Mouse (Mus musculus) intestine, embryonic 15.5 days (tissue): ENCODE results near the gene Snrnp40. TPM values are rescaled to one million over a fixed set of nuclear protein-coding genes. Genes with fewer than 3 reads are reported as not detected.
A peak's percentile ranks its signal among the peaks of the same experiment; 100 is the strongest.

Experiments
- ATAC-seq: fragments of 200-750 bp; cut with Nextera tagmentation; 2 replicates; pipeline ENCODE4 v1.8.0; 2017; ENCODE audit warnings: moderate TSS enrichment, moderate library complexity
- H3K27ac ChIP-seq: fragments of 300-500 bp; sonication (generic); 2 replicates; pipeline ENCODE4 v1.5.1; 2015; ENCODE audit warnings: mild to moderate bottlenecking, inconsistent platforms
- H3K27me3 ChIP-seq: fragments of 300-500 bp; sonication (generic); replicated peaks from 2 replicates; pipeline ENCODE4 v1.6.1; 2015; ENCODE audit warnings: inconsistent platforms
- H3K36me3 ChIP-seq: fragments of 300-500 bp; sonication (generic); 2 replicates; pipeline ENCODE4 v1.6.1; 2015; ENCODE audit warnings: inconsistent platforms
- H3K4me1 ChIP-seq: fragments of 300-500 bp; sonication (generic); replicated peaks from 2 replicates; pipeline ENCODE4 v1.6.1; 2015; ENCODE audit warnings: inconsistent platforms
- H3K4me2 ChIP-seq: fragments of 300-500 bp; sonication (generic); replicated peaks from 2 replicates; pipeline ENCODE4 v1.6.1; 2015; ENCODE audit warnings: mild to moderate bottlenecking, inconsistent platforms
- H3K4me3 ChIP-seq: fragments of 300-500 bp; sonication (generic); replicated peaks from 2 replicates; pipeline ENCODE4 v1.5.1; 2015; ENCODE audit warnings: inconsistent platforms
- H3K9ac ChIP-seq: fragments of 300-500 bp; sonication (generic); 2 replicates; pipeline ENCODE4 v1.6.1; 2015; ENCODE audit warnings: inconsistent platforms
- H3K9me3 ChIP-seq: fragments of 300-500 bp; sonication (generic); 2 replicates; pipeline ENCODE4 v1.6.1; 2016; ENCODE audit warnings: inconsistent platforms
- WGBS: fragments of 180-500 bp; shearing (Covaris S2); methylation state at CpG from one replicate; pipeline ENCODE4 v1.1.7; 2015; 5-methylcytosine and 5-hydroxymethylcytosine counted together
- polyA plus RNA-seq: library from polyadenylated mRNA; unstranded; fragments of >200 nt; fragmentation: Nextera tagmentation; extraction: Ambion mirVana; gene quantifications from 2 replicates; pipeline ENCODE4 v1.2.1, GENCODE M21; 2015

Snrnp40 gene
- 132 and 139 TPM in 2 replicates for polyA plus RNA-seq

DNA sequence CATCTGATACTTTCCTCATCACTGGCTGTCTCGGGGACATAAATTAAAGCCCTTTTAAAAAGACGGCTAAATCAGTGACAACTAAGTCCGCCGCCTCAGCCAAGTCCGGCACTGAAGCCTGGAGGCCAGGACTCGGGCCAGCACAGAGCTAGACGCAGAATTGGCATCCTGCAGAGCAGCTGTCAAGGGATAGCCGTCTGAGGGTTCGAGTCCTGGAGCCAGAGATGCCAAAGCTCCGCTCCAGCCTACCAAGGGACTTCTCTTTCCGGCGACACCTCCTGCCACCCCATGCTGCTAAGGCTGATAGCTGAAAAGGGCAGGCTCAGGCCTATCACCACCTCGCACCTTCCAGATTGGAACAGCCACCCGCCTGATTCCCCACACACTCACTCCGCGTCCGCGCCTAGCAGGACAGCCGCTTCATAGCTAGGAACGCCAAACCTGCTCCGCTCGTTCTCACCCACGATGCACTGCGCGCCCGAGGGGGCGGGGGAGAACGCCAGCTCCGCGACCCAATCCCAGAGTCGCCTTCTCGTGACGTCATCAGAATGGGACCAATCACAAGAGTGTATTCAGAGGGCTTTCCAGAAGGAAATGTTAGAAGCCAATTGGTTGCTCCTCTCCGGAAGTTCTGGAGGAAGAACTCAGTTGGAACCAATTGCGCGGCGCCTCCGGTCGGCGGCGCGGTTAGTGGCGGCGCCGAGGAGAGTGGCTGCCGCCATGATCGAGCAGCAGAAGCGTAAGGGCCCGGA, at the start of gene Snrnp40, which contains the start of gene Zcchc17:
Snrnp40 (plus strand) TSS at position 647 of the 752 bp plus-strand sequence.
Zcchc17 (minus strand) TSS at position 458 of the 752 bp plus-strand sequence.
- Histone ChIP-seq H3K4me1 (peaks cover 19% of the 10 kb centered on the region), H3K4me2 (peak within 1 kb of the TSS; percentile 83), H3K9me3 (no peaks in the 10 kb centered on the region), H3K27me3 (no peaks in the 10 kb centered on the region), H3K4me3 (peak within 1 kb of the TSS; percentile 90), H3K27ac (peak within 1 kb of the TSS; percentile 81), H3K36me3 (peaks cover 14% of the 10 kb centered on the region), H3K9ac (peak within 1 kb of the TSS; percentile 97)
- under 1% methylated on average over 49 of the region's 49 CpGs for WGBS
- ATAC-seq = peak; percentile 100

DNA sequence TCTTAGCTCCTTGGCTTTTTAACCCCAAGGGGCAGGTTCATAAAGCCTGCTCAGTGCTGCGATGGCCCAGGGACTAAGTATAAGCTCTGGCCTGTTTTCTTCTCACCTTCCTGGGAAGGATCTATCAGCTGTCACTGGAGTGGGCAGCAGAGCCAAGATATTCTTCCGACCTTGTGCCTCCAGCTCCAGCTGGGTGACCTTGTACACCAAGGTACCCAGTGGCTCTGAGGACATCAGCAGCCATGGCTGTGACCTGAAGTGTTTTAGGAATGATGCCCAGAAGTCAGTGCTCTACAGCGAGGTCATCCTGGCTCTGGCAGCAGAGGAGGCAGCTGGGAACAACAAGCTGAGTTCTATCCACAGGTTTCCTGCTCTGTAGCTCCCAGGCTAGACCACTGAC, 47.4 kb upstream of the Snrnp40 start:
- no peak for ATAC-seq
- Histone ChIP-seq H3K27me3 (peaks cover 14% of the 10 kb centered on the region), H3K4me3 (no peak overlapping the region), H3K4me2 (no peak overlapping the region), H3K4me1 (peaks cover 17% of the 10 kb centered on the region), H3K9me3 (no peaks in the 10 kb centered on the region), H3K9ac (no peak overlapping the region), H3K36me3 (0 out of 2 replicates have a peak, but pooled peaks cover 4% of the 10 kb centered on the region), H3K27ac (no peak overlapping the region; the same call in 1 of the 2 replicates)
- WGBS = 79% methylated on average over 3 of the region's 3 CpGs

DNA sequence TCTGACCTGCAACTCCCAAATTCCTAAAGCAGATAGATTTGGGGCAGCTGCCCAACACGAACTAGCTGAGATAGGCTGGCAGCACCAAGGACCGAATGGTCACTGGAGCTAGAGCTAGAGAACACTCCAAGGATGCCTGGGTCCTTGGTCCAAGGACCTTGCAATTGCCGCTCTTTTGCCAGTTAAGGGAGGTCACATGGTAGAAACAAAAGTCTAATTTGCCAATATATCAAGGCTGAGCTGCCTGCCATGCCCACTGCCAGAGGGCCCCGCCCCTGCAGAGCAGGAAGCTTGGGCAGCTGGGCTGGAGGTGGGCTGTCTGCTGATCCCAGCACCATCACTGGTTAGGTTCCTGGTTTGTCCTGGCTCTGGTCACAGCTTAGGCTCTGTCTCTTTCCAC, 46.4 kb upstream of the Snrnp40 start:
- H3K4me3 ChIP-seq = no peak overlapping the region
- ATAC-seq = no peak
- H3K4me1 ChIP-seq = peaks cover 7% of the 10 kb centered on the region
- H3K27ac ChIP-seq = no peak overlapping the region
- WGBS = 86% methylated on average over 4 of the region's 4 CpGs
- no peaks in the 10 kb centered on the region for H3K9me3 ChIP-seq
- peaks cover 8% of the 10 kb centered on the region; the same call in 1 of the 2 replicates for H3K36me3 ChIP-seq
- H3K9ac ChIP-seq = no peak overlapping the region
- H3K27me3 ChIP-seq = peaks cover 10% of the 10 kb centered on the region
- H3K4me2 ChIP-seq = no peak overlapping the region

DNA sequence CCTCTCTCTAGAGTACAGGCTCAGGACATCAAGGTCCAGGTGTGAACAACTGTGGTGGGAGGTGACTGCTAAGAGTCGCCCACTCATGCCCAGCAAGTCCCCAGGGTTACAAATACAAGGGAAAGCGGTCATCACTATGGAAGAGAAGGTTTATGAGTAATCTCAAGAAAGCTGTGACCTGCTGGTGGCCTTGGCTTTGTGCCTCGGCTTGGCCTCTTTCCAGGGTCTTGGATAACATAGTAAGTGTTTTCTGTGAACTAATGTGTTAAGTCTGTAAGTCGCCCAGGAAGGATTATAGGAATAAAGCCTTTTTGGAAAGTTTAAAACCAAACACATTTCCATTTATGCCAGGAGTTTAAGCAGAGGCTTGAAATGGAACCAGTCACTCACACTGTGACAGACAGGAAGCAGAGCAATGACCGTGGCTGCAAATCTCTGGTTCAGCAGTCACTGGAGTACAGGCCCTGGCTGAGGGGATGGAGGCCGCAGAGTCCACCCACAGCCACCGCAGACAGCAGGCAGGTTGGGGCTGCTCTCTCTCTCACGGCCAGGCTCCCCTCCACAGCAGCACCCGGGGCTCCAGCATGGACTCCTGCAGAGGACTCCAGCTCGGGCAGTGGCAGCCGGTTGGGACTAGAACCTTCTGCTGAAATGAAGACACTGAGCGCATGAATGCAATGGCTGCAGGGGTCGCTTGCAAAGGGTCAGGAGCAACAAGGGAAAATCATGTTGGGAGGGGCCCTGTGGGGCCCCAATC, 44.0 kb upstream of the Snrnp40 start:
- Histone ChIP-seq H3K4me1 (no peaks in the 10 kb centered on the region), H3K4me3 (no peak overlapping the region), H3K4me2 (no peak overlapping the region), H3K9me3 (no peaks in the 10 kb centered on the region), H3K9ac (no peak overlapping the region), H3K27ac (no peak overlapping the region), H3K27me3 (no peaks in the 10 kb centered on the region), H3K36me3 (peaks cover 9% of the 10 kb centered on the region; the same call in 1 of the 2 replicates)
- WGBS = 68% methylated on average over 13 of the region's 13 CpGs
- no peak for ATAC-seq

DNA sequence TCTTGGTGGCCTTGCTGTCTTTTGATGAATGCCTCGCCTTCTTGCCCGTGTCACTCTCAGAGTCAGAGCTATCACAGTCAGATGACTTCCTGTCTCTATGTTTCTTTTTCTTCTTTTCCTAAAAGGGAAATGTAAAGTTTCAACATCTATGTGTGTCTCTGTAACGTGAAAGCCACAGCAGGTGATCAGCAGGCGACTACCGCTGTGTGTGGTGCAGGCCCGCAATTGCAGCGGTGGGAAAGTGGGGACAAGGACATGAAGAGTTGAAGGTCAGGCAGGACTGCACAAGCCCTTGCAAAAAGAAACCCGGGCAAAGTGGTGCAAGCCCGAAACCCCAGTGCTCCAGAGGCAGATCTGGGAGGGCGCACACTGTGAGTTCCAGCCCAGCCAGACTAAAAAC, 43.2 kb upstream of the Snrnp40 start:
- no peak overlapping the region for H3K27ac ChIP-seq
- H3K4me3 ChIP-seq = no peak overlapping the region
- H3K9me3 ChIP-seq = no peaks in the 10 kb centered on the region
- H3K9ac ChIP-seq = no peak overlapping the region
- WGBS = 84% methylated on average over 10 of the region's 10 CpGs
- no peaks in the 10 kb centered on the region for H3K4me1 ChIP-seq
- ATAC-seq = no peak
- no peaks in the 10 kb centered on the region for H3K27me3 ChIP-seq
- no peak overlapping the region for H3K4me2 ChIP-seq
- peaks cover 10% of the 10 kb centered on the region; the same call in 1 of the 2 replicates for H3K36me3 ChIP-seq

DNA sequence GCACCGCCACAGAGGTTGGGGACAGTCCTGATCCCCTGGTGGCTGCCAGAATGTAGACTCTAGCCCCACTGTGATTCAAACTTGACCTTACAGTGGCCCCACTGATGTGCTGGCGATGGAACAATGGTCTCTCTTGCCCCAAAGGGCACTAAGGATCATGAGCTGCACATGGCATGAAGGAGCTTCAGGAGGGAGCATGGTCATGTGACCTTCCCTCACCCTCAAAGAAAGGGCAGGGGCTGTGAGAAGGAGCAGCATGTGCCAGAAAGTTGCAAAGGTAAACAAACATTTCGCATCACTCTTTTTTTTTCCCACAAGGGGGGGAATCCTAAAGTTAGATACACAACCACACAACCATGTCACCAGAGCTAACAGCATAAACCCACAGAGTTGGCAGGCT, 41.8 kb upstream of the Snrnp40 start:
- Histone ChIP-seq H3K9me3 (no peaks in the 10 kb centered on the region), H3K36me3 (peaks cover 10% of the 10 kb centered on the region; the same call in 1 of the 2 replicates), H3K27ac (no peak overlapping the region), H3K27me3 (no peaks in the 10 kb centered on the region), H3K9ac (no peak overlapping the region), H3K4me1 (no peaks in the 10 kb centered on the region), H3K4me3 (no peak overlapping the region), H3K4me2 (no peak overlapping the region)
- no peak for ATAC-seq
- 65% methylated on average over 3 of the region's 3 CpGs for WGBS

DNA sequence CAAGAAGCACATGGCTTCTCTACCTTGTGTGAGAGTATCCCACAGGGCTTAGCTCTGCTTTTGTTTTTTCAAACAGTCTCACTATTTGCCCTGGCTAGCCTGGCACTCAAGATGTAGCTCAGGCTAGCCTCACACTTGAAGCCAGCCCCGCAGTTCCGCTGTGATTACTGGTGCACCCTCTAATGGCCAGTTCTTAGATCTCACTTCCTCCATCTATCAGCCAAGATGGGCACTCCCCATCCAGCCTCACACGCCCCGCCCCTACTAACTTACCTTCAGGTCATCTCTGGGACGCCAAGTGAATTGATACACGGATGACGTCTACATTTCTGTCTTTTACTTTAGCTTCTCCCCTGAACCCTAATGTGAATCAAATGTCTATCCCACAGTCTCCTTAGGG, 40.4 kb upstream of the Snrnp40 start:
- H3K4me3 ChIP-seq = no peak overlapping the region
- no peaks in the 10 kb centered on the region for H3K9me3 ChIP-seq
- H3K27ac ChIP-seq = no peak overlapping the region
- H3K4me1 ChIP-seq = no peaks in the 10 kb centered on the region
- no peak overlapping the region for H3K9ac ChIP-seq
- WGBS = 82% methylated on average over 7 of the region's 7 CpGs
- peaks cover 10% of the 10 kb centered on the region; the same call in 1 of the 2 replicates for H3K36me3 ChIP-seq
- no peaks in the 10 kb centered on the region for H3K27me3 ChIP-seq
- no peak overlapping the region for H3K4me2 ChIP-seq
- ATAC-seq = no peak

DNA sequence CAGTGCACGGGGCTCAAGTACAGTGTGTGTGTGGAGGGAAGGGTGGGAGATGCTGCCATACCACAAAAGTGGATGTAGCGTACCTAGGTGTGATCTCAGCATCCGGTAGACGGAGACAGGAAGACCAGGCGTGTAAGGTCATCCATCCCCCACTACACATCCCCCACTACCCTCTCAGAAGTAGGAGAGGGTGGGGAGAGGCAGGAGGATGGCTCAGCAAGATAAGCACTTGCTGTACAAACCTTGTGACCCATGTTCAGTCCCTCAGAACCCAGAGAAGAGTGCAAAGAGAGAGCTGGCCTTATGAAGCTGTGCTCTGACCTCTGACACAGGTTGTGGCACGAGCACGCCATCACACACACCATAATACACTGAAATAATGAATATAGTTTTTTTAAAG, 38.3 kb upstream of the Snrnp40 start:
- Histone ChIP-seq H3K9me3 (no peaks in the 10 kb centered on the region), H3K9ac (no peak overlapping the region), H3K27me3 (no peaks in the 10 kb centered on the region), H3K4me2 (no peak overlapping the region), H3K27ac (no peak overlapping the region), H3K36me3 (peaks cover 18% of the 10 kb centered on the region; the same call in 1 of the 2 replicates), H3K4me1 (no peaks in the 10 kb centered on the region), H3K4me3 (no peak overlapping the region)
- 94% methylated on average over 7 of the region's 7 CpGs for WGBS
- ATAC-seq = no peak

DNA sequence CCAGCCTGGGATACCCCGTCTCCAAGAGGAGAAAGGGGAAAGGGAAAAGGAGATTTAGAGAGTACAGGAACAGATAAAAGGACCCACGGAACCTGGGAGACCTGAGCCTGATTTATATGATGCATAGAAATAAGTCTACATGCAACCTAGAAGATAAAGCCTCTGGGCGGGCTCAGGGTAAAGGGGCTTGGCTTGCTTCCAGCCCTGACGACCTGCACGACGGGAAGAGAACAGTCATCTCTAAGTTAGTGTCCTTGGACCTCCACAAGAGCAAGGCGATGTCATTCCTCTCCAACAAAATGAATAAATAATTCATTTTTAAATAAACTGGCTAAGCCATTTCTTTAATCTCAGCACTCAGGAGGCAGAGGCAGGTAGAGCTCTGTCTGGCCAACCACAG, 37.4 kb upstream of the Snrnp40 start:
- no peak overlapping the region for H3K27ac ChIP-seq
- H3K4me2 ChIP-seq = no peak overlapping the region
- peaks cover 25% of the 10 kb centered on the region for H3K36me3 ChIP-seq
- H3K4me3 ChIP-seq = no peak overlapping the region
- no peaks in the 10 kb centered on the region for H3K27me3 ChIP-seq
- H3K9me3 ChIP-seq = no peaks in the 10 kb centered on the region
- ATAC-seq = no peak
- 71% methylated on average over 7 of the region's 7 CpGs for WGBS
- H3K4me1 ChIP-seq = no peaks in the 10 kb centered on the region
- H3K9ac ChIP-seq = no peak overlapping the region

DNA sequence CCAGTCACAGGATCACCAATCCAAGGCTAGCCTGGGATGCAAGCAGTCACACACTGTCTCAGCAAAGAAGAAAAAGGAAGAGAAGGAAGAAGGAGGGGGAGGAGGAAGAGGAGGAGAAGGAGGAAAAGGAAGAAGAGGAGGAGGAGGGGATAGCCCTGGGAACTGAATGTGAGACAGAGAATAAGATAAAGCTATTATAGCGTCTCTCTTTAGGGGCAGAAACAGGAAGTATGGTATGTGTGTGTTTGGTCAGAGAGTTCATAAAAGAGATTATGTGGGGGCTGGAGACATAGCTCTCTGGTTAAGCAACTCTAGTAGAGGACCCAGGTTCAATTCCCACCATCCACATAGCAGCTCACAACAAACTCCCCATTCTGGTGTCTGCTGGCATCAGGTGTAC, 36.8 kb upstream of the Snrnp40 start:
- 57% methylated on average over 1 of the region's 1 CpGs for WGBS

DNA sequence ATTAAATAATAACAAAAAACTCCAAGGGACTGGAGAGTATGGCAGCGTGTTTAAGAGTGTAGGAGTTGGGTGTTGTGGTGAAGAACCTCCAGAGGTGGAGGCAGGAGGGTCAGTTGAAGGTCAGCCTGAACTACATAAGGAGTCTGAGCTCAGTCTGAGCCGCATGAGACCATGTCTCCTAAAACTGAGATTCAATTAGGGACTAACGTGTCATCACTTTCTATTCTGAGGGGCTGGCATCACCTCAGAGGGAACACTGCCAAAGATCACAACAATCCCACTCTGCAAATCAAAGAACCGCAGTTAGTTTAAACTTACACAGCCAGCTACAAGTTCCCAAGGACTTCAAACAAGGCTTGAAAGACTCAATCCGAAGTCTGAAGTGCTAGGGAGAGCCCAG, 36.3 kb upstream of the Snrnp40 start:
- Histone ChIP-seq H3K4me2 (no peak overlapping the region), H3K27ac (no peak overlapping the region), H3K9me3 (no peaks in the 10 kb centered on the region), H3K4me1 (no peaks in the 10 kb centered on the region), H3K9ac (no peak overlapping the region), H3K36me3 (peaks cover 28% of the 10 kb centered on the region), H3K4me3 (no peak overlapping the region), H3K27me3 (no peaks in the 10 kb centered on the region)
- WGBS = 84% methylated on average over 5 of the region's 5 CpGs
- no peak for ATAC-seq

More for the DNA sequence above, 36.8 kb upstream of the Snrnp40 start:
- no peaks in the 10 kb centered on the region for H3K4me1 ChIP-seq
- peaks cover 30% of the 10 kb centered on the region for H3K36me3 ChIP-seq
- no peak overlapping the region for H3K27ac ChIP-seq
- H3K9ac ChIP-seq = no peak overlapping the region
- H3K27me3 ChIP-seq = no peaks in the 10 kb centered on the region
- H3K4me2 ChIP-seq = no peak overlapping the region
- ATAC-seq = no peak
- no peaks in the 10 kb centered on the region for H3K9me3 ChIP-seq
- no peak overlapping the region for H3K4me3 ChIP-seq

DNA sequence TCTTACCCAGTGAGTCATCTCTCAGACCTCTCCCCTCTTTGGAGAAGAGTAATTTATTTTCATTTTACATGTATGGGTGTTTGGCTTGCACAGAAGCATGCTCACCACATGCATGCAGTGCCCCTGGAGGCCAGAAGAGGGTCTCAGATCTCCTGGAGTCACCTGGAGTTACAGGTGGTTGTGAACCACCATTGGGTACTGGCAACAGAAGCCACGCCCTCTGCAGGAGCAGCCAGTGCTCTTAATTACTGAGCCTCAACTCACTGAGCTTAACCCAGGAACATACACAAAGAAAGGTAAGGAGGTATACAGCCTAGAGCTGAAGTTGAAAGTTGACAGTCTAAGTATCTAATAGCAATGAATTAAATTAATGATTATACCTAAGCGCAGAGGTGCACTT, 34.5 kb upstream of the Snrnp40 start:
- WGBS = 92% methylated on average over 2 of the region's 2 CpGs
- no peak overlapping the region for H3K27ac ChIP-seq
- ATAC-seq = no peak
- H3K9ac ChIP-seq = no peak overlapping the region
- no peaks in the 10 kb centered on the region for H3K27me3 ChIP-seq
- H3K4me3 ChIP-seq = no peak overlapping the region
- H3K4me2 ChIP-seq = no peak overlapping the region
- no peaks in the 10 kb centered on the region for H3K4me1 ChIP-seq
- no peaks in the 10 kb centered on the region for H3K9me3 ChIP-seq
- H3K36me3 ChIP-seq = peaks cover 31% of the 10 kb centered on the region
